Mouse (Mus musculus) kidney, postnatal 25 days (tissue): ENCODE data around the gene Cnr2.

Experiments used
- DNase-seq, 2 experiments: peaks; one replicate each; pipeline ENCODE4 v3.0.0; 2021; ENCODE audit warnings: mixed read lengths in 2 of 2

The Cnr2 gene

DNA sequence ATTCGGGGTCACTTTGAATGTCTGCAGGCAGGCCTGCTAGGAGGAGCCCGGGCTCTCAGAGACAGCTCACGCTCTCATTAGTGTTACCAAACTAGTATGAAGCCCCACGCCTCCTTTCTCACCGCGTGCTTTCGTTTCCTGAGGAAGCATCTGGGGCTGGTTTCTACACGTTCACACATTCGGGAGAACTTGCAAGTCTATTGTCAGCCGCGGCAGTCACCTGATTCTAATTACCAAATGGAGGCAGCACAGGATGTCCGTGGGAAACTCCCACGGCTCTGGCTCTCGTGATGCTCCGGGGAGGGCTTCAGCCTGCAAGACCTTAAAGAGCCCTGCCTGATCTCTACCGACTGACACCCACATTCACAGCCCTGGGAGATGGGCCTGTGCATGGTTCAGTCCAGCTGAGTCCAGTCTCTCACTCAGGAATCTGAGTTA is 18.6 kb upstream of the Cnr2 start:
- DNase-seq: peak; percentile 78 to 92

DNA sequence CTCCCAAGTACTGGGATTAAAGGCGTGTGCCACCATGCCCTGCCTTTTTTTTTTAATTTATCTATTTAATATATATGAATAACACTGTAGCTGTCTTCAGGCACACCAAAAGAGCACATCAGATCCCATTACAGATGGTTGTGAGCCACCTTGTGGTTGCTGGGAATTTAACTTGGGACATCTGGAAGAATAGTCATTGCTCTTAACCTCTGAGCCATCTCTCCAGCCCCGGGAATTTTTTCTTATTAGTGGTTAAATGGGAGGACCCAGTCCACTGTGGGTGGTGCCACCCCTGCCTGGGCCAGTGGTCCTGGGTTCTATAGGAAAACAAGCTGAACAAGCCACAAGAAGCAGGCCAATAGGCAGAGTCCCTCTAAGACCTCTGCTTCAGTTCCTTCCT is 17.5 kb upstream of the Cnr2 start:
- peak; percentile 57 to 71 for DNase-seq

GRCm38 (mm10) chr4:135879021-135879420 is 16.2 kb upstream of the Cnr2 start:
- DNase-seq: no peak

- no peak for DNase-seq
These were observed 15.2 kb upstream of the Cnr2 start for GRCm38 (mm10) chr4:135880018-135880417.

- no peak for DNase-seq
These were observed 14.6 kb upstream of the Cnr2 start for GRCm38 (mm10) chr4:135880576-135880975.

GRCm38 (mm10) chr4:135882023-135882422 is 13.2 kb upstream of the Cnr2 start:
- no peak for DNase-seq

- peak; percentile 32 to 51 for DNase-seq
These were observed 11.8 kb upstream of the Cnr2 start for GRCm38 (mm10) chr4:135883401-135883851.

GRCm38 (mm10) chr4:135883881-135884516 is 11.2 kb upstream of the Cnr2 start:
- DNase-seq: no peak

- DNase-seq: no peak
These were observed 10.7 kb upstream of the Cnr2 start for GRCm38 (mm10) chr4:135884531-135884930.

- DNase-seq: peak in 1 of 2 experiments; percentile 31
These were observed 9.5 kb upstream of the Cnr2 start for GRCm38 (mm10) chr4:135885676-135886075.

DNA sequence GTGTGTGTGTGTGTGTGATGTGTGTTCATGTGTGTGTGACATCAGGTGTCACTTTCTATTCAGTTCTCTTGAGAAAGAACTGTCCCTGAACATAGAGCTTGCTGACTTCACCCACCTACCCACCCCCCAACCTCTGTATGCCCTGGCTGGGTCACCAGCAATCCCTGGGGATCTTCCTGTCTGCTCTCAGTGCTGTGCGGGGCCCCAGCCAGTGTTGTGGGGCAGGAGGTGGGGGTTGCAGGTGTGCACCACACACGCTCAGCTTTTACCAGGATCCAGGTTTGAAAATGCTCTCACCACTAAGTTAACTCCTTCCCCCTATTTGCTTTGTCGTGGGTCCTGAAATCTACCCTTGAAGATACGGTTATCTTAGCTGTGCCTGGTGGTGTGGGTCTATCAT is 9.0 kb upstream of the Cnr2 start:
- peak in 1 of 2 experiments; percentile 22 for DNase-seq

DNA sequence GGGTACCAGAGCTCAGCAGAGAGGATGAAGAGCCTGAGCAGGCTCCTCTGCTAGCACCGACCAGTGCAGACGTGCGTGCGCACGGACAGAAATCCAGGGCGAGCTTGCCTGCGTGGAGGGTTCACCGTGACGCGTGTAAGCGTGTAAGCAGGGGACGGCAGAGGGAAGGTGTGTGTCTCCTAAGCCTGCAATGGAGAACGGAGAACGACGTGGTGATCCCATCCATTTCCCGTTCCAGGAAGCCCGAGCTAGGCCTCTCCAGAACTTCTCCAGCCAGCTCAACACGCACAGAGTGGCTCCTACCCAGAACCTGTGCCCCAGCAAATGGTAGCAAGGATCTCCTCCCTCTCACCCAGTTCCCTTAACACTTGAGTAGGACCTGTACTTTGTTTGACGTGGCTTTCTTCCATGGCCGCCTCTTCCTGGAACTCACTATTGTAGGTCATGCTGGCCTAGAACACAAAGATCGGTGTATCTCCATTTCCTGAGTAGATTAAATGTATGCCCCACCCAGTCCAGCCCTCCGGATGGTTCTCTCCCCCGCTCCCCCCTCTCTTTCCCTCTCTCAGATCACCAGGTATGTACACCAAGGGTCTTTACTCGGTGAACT is 6.6 kb upstream of the Cnr2 start:
- no peak for DNase-seq

DNA sequence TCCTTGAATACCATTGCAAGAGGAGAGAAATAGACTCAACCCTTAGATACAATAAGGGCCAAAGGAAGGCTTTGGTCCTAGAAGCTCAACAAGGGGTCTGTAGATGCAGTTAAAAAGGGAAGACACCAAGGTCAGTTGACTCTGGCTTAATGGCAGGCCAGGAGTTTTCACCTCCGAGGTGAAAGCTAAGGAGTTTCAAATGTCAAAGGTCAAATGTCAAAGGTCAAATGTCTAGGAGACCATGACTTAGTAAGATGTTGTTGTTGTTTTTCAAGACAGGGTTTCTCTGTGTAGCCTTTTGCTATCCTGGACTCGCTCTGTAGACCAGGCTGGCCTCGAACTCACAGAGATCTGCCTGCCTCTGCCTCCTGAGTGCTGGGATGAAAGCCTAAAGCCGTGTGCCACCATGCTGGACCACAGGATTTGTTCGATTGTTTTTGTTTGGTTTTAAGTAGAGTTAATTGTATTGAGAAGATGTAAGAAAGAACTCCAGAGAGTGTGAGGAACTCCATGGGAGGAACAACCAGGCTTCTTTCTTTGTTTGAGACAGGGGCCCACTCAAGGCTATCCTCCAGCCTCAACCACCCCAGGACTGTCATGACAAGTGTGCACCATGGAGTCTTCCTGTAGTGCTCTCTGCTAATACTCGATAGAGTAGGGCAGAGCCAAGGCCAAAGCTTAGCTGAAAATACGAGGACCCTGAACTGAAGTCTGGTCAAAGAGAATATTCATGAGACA is 5.9 kb upstream of the Cnr2 start:
- peak in 1 of 2 experiments; percentile 27 for DNase-seq

GRCm38 (mm10) chr4:135889884-135890283 is 5.3 kb upstream of the Cnr2 start:
- peak; percentile 85 to 88 for DNase-seq

- peak in 1 of 2 experiments; percentile 6 for DNase-seq
These were observed 3.7 kb upstream of the Cnr2 start for GRCm38 (mm10) chr4:135891539-135891938.

GRCm38 (mm10) chr4:135892884-135893283 is 2.3 kb upstream of the Cnr2 start:
- DNase-seq: peak in 1 of 2 experiments; percentile 26

DNA sequence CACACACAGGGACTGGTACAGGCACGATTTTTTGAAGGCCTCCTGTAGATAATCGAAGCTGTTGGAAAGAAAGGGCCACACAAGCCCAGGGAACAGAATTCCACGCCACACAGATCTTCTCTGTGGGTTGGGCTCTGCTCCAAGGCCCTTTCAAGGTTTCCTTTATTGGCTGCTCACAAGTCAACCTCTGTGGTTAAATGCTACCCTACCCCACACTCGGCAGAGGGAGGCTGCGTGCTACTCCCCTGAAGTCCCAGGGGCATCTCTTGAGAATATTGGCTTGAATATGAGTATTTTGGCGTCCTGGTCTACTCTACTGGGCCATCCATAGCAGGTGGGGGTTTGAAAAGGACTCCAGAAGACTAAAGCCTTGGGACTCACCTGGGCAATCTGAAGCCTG is 963 bp downstream of the Cnr2 start:
- DNase-seq: no peak

DNA sequence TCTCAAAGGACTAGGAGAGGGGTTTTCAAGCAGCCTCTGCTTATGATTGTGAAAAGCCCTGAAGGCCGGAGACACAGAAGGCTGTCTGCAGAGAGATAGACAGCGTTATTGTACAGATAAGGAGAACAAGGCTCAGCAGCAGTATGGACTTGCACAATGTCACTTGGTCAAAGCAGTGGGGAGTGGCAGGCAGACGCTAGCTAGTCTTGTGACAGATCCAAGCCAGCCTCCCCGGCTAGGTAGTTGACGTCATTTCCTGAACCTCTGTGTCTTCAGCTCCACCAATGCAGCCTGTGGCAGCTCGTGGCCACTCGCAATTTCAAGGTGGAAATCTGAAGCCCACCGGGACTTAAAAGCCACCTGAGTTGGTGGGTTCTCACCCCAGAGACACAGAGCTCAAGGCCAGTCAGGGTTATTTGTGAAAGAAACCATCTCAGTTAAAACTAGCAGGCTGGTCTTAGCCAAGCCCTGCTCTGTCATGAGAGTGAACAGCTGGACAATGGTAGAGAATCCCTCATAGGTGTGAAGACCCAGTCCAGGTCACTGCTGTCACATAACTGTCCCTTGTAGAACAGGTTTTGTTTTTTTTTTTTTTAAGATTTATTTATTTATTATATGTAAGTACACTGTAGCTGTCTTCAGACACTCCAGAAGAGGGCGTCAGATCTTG is 3.3 kb downstream of the Cnr2 start:
- DNase-seq: no peak

- no peak for DNase-seq
These were observed 3.9 kb downstream of the Cnr2 start for GRCm38 (mm10) chr4:135899050-135899448.

GRCm38 (mm10) chr4:135900008-135900407 is 4.8 kb downstream of the Cnr2 start:
- DNase-seq: no peak

- DNase-seq: no peak
These were observed 7.5 kb downstream of the Cnr2 start for GRCm38 (mm10) chr4:135902606-135903242.

GRCm38 (mm10) chr4:135904810-135905209 is 9.6 kb downstream of the Cnr2 start:
- no peak for DNase-seq

DNA sequence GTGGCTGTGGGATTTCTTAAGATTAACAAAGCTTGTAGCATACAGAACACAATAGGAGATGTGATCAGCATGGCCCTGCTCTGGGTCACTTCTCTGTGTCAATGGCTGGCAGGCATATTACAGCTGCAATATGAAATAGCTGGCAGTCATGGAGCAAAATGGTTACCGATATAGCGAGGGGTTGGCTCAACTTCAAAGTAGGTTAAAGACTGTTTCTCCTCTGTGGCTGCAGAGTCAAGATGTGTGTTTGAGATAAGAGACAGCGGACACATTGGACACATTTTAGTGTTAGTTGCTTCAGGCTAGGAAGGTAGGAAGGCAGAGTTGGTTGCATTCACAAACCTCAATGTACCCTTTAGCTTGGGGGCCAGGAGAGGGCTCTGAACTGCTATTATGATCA is 11.4 kb downstream of the Cnr2 start:
- no peak for DNase-seq
